Mouse (Mus musculus): ENCODE data around the gene Dbx1.
A peak's percentile ranks its signal among the peaks of the same experiment; 100 is the strongest.

The Dbx1 gene

DNA sequence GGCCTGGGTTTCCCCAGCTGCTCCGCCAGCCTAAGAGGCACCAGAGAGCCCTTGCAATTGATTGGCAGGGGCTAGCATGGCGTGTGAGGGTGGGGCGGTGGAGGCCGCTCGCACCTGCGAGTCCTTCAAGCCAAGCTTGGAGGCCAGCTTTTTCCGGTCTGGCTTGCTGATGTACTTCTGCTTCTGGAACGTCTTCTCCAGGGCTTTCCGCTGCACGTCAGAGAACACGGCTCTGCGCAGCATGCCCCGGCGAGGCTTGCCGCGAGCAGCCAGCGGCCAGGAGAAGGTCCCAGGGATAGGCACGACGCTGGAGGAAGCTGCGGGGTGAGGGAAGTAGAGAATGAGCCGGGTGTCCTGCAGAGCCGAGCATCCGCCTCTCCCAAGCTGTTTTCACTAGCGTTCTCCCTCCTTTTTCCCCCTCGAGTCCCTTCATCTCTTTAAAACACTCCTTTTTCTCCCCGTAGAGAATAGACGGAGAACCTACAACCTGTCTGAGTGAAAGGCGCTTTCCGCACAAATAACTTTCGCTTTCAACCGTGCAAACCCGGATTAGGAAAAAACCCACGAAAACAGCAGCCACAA, 3.2 kb downstream of the Dbx1 start:
- DNase-seq (ENCODE audit: low read depth, low spot score): peak; percentile 37

- DNase-seq (ENCODE audit: low read depth, low spot score): no peak
Observed at GRCm38 (mm10) chr7:49632391-49632790, 4.3 kb downstream of the Dbx1 start.

DNA sequence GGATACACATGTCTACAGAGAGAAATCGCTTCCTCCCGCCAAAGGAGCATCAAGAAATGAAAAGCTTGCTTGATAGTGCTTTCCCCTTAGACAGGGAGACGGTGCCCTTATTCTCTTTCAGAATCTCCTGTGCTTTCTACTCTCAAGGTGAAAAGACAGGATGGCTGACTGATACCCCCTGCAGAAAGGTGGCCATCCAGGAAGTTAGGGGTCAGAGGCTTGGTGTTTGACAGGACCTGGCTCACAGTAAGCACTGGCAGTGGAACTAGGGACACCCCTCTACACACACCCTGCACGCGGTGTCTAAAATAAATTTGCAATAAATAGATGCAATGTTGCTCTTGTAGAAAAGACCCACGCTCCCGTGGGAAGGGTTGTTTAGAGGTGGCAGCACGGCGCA, 4.8 kb downstream of the Dbx1 start:
- DNase-seq (ENCODE audit: low read depth, low spot score): no peak

DNA sequence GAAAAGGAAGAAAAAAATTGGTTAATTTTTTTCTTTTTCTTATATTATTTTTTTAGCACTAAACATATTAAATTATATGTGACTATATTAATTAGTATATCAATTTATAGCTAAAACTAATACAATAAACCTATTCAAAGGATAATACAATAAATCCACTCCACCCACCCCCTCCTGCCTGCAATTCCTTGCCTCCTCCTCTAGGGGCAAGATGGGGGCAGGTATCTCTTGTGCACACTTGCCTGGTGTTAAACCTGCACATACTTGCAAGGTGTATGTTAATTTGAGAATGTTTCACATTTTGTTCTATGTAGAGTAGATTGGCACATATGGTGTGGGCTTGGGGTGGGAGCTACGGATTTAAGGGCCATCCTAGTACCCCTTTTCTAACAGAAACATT, 16.5 kb downstream of the Dbx1 start:
- no peak for DNase-seq (ENCODE audit: low read depth, low spot score)

DNA sequence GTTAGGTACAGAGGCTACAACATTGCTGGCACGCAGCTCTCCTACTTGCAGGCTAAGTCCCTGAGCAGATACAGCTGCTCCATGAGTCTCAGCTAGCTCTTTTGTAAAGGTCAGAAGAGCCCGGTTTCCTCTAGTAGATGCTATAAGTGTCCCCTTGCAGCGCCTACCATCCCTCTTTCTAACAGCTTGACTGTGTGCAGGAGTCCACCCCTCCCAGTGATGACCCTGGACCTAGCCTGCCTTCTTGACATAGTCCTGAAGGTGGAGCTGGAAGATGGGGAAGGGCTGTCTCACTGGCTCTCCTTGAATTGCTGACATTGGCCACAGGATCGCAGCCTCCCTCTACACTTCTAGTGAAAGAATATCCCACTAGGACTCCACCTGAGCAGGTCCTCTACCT, 19.6 kb downstream of the Dbx1 start:
- no peak for DNase-seq (ENCODE audit: low read depth, low spot score)

GRCm38 (mm10) chr7:49616258-49616735, 20.4 kb downstream of the Dbx1 start:
- DNase-seq (ENCODE audit: low read depth, low spot score): peak; percentile 75

DNA sequence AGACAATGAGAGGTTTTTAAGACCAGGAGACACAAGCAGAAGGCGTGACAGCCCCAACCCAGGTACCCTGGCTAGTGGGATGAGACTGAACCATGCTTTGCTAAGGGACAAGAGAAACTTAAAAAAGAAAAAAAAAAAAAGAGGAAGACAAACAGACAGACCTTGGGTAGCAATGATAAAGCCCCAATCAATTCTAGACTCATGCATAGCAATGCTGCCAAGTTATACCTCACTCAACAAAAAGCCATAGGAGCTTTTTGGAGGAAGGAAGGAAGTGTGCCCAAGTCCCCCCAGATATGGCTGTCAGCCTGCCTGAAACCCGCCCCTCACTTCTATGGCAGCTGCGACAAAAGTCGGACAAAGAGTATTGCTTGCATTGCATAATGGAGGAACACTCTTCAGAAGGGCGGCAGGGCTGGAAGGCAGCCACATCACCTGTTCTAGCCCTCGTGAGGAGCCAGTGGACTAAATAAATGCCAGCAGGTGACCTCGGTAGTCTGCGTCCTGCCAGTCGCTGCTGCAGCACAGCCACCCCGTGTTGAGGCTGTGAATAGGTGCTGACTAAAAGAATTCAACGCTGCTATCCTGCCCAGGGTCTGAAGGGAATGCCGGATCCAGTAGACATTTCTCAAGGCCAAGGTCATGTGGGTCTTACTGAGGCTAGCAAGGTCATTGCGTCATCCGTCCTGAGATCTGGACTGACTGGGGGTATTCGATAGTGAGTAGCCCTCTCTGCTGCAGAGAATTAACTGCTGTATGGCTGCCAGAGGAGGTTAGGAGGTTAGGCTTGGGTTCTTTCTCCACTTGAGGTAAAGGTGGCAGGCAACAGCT, 31.5 kb downstream of the Dbx1 start:
- DNase-seq (ENCODE audit: low read depth, low spot score): no peak

- no peak for DNase-seq (ENCODE audit: low read depth, low spot score)
Observed at GRCm38 (mm10) chr7:49604244-49604643, 32.4 kb downstream of the Dbx1 start.

DNA sequence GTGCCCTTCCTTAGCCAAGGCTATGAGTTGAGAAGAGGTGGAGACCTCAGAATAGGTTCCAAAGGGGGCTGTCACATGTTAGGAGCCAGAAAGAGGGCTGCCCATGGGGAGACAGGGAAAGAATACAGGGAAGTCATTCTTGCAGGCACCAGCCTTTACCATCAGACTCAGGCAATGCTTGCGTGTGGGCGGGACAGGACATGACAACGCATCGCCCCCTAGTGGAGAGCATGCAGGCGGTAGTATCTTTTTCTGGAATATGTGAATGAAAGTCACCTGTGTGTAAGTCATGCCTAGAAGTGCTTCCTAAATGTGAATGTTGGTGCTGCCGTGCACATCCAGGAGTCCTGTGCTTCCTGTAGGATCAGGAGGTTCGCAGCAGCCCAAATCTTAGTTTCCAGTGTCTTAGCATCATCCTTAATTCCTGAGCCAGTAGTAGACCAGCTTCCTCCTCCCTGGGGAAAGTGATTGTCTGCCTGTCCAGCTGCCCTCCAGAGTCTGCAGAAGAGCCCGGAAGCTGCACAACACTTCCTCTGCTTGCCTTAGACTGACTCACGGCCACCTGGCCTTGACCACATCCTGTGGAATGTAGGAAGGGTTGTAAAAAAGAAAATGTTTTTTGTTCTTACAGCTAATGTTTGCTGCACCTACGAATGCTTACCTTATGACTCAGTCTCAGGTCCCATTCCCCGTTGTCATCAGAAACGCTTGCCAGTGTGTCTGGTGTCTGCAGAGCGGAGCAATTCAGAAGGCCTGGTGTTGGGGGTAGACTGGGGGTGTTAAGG, 35.3 kb downstream of the Dbx1 start:
- peak; percentile 65 for DNase-seq (ENCODE audit: low read depth, low spot score)

DNA sequence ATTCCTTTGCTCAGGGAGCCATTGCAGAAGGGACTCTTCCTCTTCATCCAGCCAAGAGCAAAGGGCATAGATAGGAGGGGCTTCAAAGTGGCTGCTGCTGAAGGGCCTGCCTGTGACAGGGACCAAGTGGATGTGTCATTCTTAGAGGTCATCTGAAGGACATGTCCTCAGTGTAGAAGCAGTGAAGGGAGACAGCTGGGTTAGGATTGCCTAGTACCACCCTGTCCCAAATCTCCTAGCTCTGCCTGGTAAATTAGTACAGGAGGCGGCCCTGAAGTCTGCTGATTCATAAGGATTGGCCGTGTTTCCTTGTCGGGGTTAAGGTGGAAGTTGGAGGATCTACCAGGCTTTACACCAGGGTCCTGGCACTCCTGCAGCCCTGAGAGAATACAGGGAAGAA, 36.7 kb downstream of the Dbx1 start:
- no peak for DNase-seq (ENCODE audit: low read depth, low spot score)

GRCm38 (mm10) chr7:49598225-49598624, 38.4 kb downstream of the Dbx1 start:
- no peak for DNase-seq (ENCODE audit: low read depth, low spot score)

GRCm38 (mm10) chr7:49597776-49598175, 38.9 kb downstream of the Dbx1 start:
- DNase-seq (ENCODE audit: low read depth, low spot score): no peak

GRCm38 (mm10) chr7:49589635-49590034, 47.0 kb downstream of the Dbx1 start:
- no peak for DNase-seq (ENCODE audit: low read depth, low spot score)

- no peak for DNase-seq (ENCODE audit: low read depth, low spot score)
Observed at GRCm38 (mm10) chr7:49586530-49587120, 50.0 kb downstream of the Dbx1 start.

DNA sequence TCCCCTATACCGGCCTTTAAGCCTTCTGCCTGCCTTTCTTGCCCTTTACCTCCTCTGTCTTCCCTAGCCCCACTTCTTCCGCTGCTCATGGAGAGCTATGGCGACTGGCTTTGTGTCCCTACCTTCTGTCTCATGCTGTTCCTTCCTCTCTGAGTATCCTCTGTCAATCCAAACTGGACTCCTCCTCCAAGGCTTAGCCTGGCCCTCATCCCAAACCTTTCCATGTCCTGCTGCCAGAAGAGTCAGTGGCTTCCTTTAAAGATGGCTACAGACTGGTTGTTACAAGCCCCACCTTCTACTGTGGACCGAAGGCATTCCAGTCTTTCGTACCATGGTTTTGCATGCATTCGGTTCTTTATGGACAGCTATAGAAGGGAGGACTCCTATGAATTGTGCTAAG, 53.5 kb downstream of the Dbx1 start:
- no peak for DNase-seq (ENCODE audit: low read depth, low spot score)

GRCm38 (mm10) chr7:49582551-49582950, 54.1 kb downstream of the Dbx1 start:
- no peak for DNase-seq (ENCODE audit: low read depth, low spot score)

DNA sequence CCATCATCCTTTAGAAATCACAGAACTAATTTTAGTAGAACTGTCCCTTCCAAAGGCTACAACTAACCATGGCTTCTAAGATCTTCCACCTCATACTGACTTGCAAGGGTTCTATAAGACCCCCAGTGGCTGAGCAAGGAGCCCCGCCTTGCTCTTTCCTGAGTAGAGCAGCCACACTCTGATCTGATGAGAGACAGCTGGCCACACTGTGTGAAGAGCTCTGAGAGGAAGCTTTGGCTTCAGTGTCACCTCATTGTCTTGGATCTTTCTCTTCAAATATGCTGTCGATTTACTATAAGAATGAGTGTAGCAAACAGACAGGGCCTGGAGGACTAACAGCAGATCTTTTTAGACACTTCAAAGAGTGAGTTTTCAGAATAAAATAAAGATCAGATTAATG, 54.7 kb downstream of the Dbx1 start:
- DNase-seq (ENCODE audit: low read depth, low spot score): no peak
